In genomic region chr3:88484597-88485316, GRCm38 (mm10) we compare ENCODE assay signal across 7 mouse cellular contexts. TPM values are rescaled to one million over a fixed set of nuclear protein-coding genes. Genes with fewer than 3 reads are reported as not detected.
A peak's percentile ranks its signal among the peaks of the same experiment; 100 is the strongest.
DNase-seq lines count a peak whose midpoint lies in the region; ATAC-seq lines count a peak whose summit lies in the region.

No protein-coding gene starts in this region.

- H3K36me3 ChIP-seq in embryonic facial prominence, embryonic 14.5 days (ENCODE audit: control insufficient read depth, insufficient read depth, low read length), result peaks cover 77% of the 10 kb centered on the region
- H3K36me3 ChIP-seq in limb, embryonic 10.5 days, result peaks cover 4% of the 10 kb centered on the region; the same call in 1 of the 2 replicates
- H3K36me3 ChIP-seq in stomach, embryonic 15.5 days, result peaks cover 34% of the 10 kb centered on the region

- H3K9me3 ChIP-seq in embryonic facial prominence, embryonic 14.5 days (ENCODE audit: control insufficient read depth, low read length), result no peaks in the 10 kb centered on the region
- no peaks in the 10 kb centered on the region for H3K9me3 ChIP-seq in limb, embryonic 10.5 days (replicated peaks)
- H3K9me3 ChIP-seq in stomach, embryonic 15.5 days, result no peaks in the 10 kb centered on the region

- H3K27me3 ChIP-seq in embryonic facial prominence, embryonic 14.5 days (replicated peaks; ENCODE audit: control insufficient read depth, insufficient read depth, low read length), result peaks cover 7% of the 10 kb centered on the region; the same call in 1 of the 2 replicates
- H3K27me3 ChIP-seq in limb, embryonic 10.5 days (ENCODE audit: low read depth, poor library complexity, severe bottlenecking), result peaks cover 94% of the 10 kb centered on the region
- 0 out of 2 replicates have a peak, but pooled peaks cover 7% of the 10 kb centered on the region for H3K27me3 ChIP-seq in stomach, embryonic 15.5 days (replicated peaks)

- H3K4me3 ChIP-seq in embryonic facial prominence, embryonic 14.5 days (ENCODE audit: low read depth, low read length), result no peak overlapping the region
- H3K4me3 ChIP-seq in limb, embryonic 10.5 days, result peak overlapping the region; percentile 51
- no peak overlapping the region for H3K4me3 ChIP-seq in stomach, embryonic 15.5 days (replicated peaks)

- 32% methylated on average over 31 of the region's 39 CpGs for WGBS in embryonic facial prominence, embryonic 14.5 days
- WGBS in limb, embryonic 10.5 days, result 8% methylated on average over 39 of the region's 39 CpGs
- 36% methylated on average over 39 of the region's 39 CpGs for WGBS in stomach, embryonic 15.5 days

- H3K9ac ChIP-seq in embryonic facial prominence, embryonic 14.5 days (ENCODE audit: low read depth, low read length), result no peak overlapping the region
- no peak overlapping the region for H3K9ac ChIP-seq in stomach, embryonic 15.5 days

- ATAC-seq in embryonic facial prominence, embryonic 14.5 days (ENCODE audit: low read depth), result no peak
- no peak for ATAC-seq in stomach, embryonic 15.5 days (ENCODE audit: insufficient read depth, low FRiP score, low read depth)

- H3K4me1 ChIP-seq in embryonic facial prominence, embryonic 14.5 days (ENCODE audit: control insufficient read depth, insufficient read depth, low read length), result peaks cover 18% of the 10 kb centered on the region
- peaks cover 43% of the 10 kb centered on the region for H3K4me1 ChIP-seq in limb, embryonic 10.5 days
- peaks cover 28% of the 10 kb centered on the region for H3K4me1 ChIP-seq in stomach, embryonic 15.5 days

- H3K4me2 ChIP-seq in embryonic facial prominence, embryonic 14.5 days (ENCODE audit: low read depth, low read length), result peak overlapping the region; percentile 16; the same call in 1 of the 2 replicates
- 0 out of 2 replicates have a peak overlapping the region, but pooled peaks have one; percentile 14 for H3K4me2 ChIP-seq in stomach, embryonic 15.5 days

- DNase-seq in right cerebral cortex, adult 18-20 months, result peak; percentile 68
- DNase-seq in right cerebral cortex, postnatal 14 days, result no peak
- DNase-seq in embryonic facial prominence, embryonic 14.5 days (ENCODE audit: low spot score), result no peak
- DNase-seq in limb, embryonic 10.5 days (ENCODE audit: low spot score), result peak; percentile 68
- no peak for DNase-seq in urinary bladder, postnatal 4 days (ENCODE audit: low spot score in 2 of 2)
- DNase-seq in lung, adult 18-20 months, result no peak

- H3K27ac ChIP-seq in embryonic facial prominence, embryonic 14.5 days (replicated peaks; ENCODE audit: low read depth, low read length), result no peak overlapping the region
- H3K27ac ChIP-seq in limb, embryonic 10.5 days, result peak overlapping the region; percentile 63
- H3K27ac ChIP-seq in stomach, embryonic 15.5 days, result no peak overlapping the region

RNA-seq across cellular contexts. Expression of gene Sema4a, which starts 23.8 kb away (rescaled TPM):
- 9.5 and 10.1 TPM in 2 replicates for polyA plus RNA-seq in embryonic facial prominence, embryonic 14.5 days (2014; fragmentation: Nextera tagmentation; extraction: Ambion mirVana)
- polyA plus RNA-seq in limb, embryonic 10.5 days (2016; fragmentation: Nextera tagmentation; extraction: Ambion mirVana), result 4.7 and 6.7 TPM in 2 replicates
- 22.3 and 25.1 TPM in 2 replicates for polyA plus RNA-seq in stomach, embryonic 15.5 days (2015; fragmentation: Nextera tagmentation; extraction: Ambion mirVana)

RNA-seq across cellular contexts. Expression of gene Lmna, which starts 25.0 kb away (rescaled TPM):
- 426 and 482 TPM in 2 replicates for polyA plus RNA-seq in embryonic facial prominence, embryonic 14.5 days (2014; fragmentation: Nextera tagmentation; extraction: Ambion mirVana)
- 9.2 and 14.5 TPM in 2 replicates for polyA plus RNA-seq in limb, embryonic 10.5 days (2016; fragmentation: Nextera tagmentation; extraction: Ambion mirVana)
- polyA plus RNA-seq in stomach, embryonic 15.5 days (2015; fragmentation: Nextera tagmentation; extraction: Ambion mirVana), result 179 and 214 TPM in 2 replicates

RNA-seq across cellular contexts. Expression of gene Mex3a, which starts 47.4 kb away (rescaled TPM):
- polyA plus RNA-seq in embryonic facial prominence, embryonic 14.5 days (2014; fragmentation: Nextera tagmentation; extraction: Ambion mirVana), result 21.5 and 24.7 TPM in 2 replicates
- polyA plus RNA-seq in limb, embryonic 10.5 days (2016; fragmentation: Nextera tagmentation; extraction: Ambion mirVana), result 28.9 and 34.8 TPM in 2 replicates
- 11.9 and 12.1 TPM in 2 replicates for polyA plus RNA-seq in stomach, embryonic 15.5 days (2015; fragmentation: Nextera tagmentation; extraction: Ambion mirVana)

RNA-seq across cellular contexts. Expression of gene Slc25a44, which starts 59.8 kb away (rescaled TPM):
- polyA plus RNA-seq in embryonic facial prominence, embryonic 14.5 days (2014; fragmentation: Nextera tagmentation; extraction: Ambion mirVana), result 18.1 and 21.4 TPM in 2 replicates
- polyA plus RNA-seq in limb, embryonic 10.5 days (2016; fragmentation: Nextera tagmentation; extraction: Ambion mirVana), result 16.7 and 18.0 TPM in 2 replicates
- polyA plus RNA-seq in stomach, embryonic 15.5 days (2015; fragmentation: Nextera tagmentation; extraction: Ambion mirVana), result 15.7 and 16.0 TPM in 2 replicates

Comparison
In these comparisons a context has a peak if more than half of its experiments do, and no peak if none do; other contexts are left out.
1. DNase-seq: peak in right cerebral cortex, adult 18-20 months (single experiment) and limb, embryonic 10.5 days (single experiment); none in right cerebral cortex, postnatal 14 days (single experiment), embryonic facial prominence, embryonic 14.5 days (single experiment), urinary bladder, postnatal 4 days (0 of 2) and lung, adult 18-20 months (0 of 2).
2. RNA of gene Lmna, which starts 25.0 kb away (polyA plus RNA-seq): 426 to 482 TPM in embryonic facial prominence, embryonic 14.5 days and 179 to 214 TPM in stomach, embryonic 15.5 days; 9.2 to 14.5 TPM in limb, embryonic 10.5 days; every median in the first group is over 10 times any median in the second.